Mouse (Mus musculus) lung, postnatal 0 days (tissue): ENCODE data around the gene Wdr90. TPM values are rescaled to one million over a fixed set of nuclear protein-coding genes. Genes with fewer than 3 reads are reported as not detected.
"Not testable (repeated sequence)": the region's sequence is repeated elsewhere in the genome, so short reads cannot be mapped to it uniquely, and the experiment has no call there.

ENCODE experiments used
- ATAC-seq: fragments of 200-750 bp; cut with Nextera tagmentation; 2 replicates; pipeline ENCODE4 v1.8.0; 2017; ENCODE audit warnings: moderate library complexity
- DNase-seq: peaks from one replicate; pipeline ENCODE4 v3.0.0-alpha.2; 2016; ENCODE audit warnings: low spot score
- H3K27ac ChIP-seq: fragments of 300-500 bp; sonication (generic); 2 replicates; pipeline ENCODE4 v1.5.1; 2014; ENCODE audit warnings: antibody characterized with exemption, mild to moderate bottlenecking, low read length, mixed read lengths
- H3K27me3 ChIP-seq: fragments of 300-500 bp; sonication (generic); replicated peaks from 2 replicates; pipeline ENCODE4 v1.6.1; 2014; ENCODE audit warnings: low read length, mixed read lengths; ENCODE audit not compliant: insufficient read depth
- H3K36me3 ChIP-seq: fragments of 300-500 bp; sonication (generic); 2 replicates; pipeline ENCODE4 v1.6.1; 2014; ENCODE audit warnings: low read length, mixed read lengths; ENCODE audit not compliant: insufficient read depth
- H3K4me1 ChIP-seq: fragments of 300-500 bp; sonication (generic); 2 replicates; pipeline ENCODE4 v1.6.1; 2014; ENCODE audit warnings: antibody characterized with exemption, low read depth, low read length, mixed read lengths; ENCODE audit not compliant: insufficient read depth
- H3K4me2 ChIP-seq: fragments of 300-500 bp; sonication (generic); replicated peaks from 2 replicates; pipeline ENCODE4 v1.6.1; 2014; ENCODE audit warnings: low read depth, mild to moderate bottlenecking, low read length, moderate library complexity, mixed read lengths
- H3K4me3 ChIP-seq: fragments of 300-500 bp; sonication (generic); 2 replicates; pipeline ENCODE4 v1.5.1; 2014; ENCODE audit warnings: low read depth, low read length
- H3K9ac ChIP-seq: fragments of 300-500 bp; sonication (generic); replicated peaks from 2 replicates; pipeline ENCODE4 v1.6.1; 2014; ENCODE audit warnings: low read depth, mild to moderate bottlenecking
- H3K9me3 ChIP-seq: fragments of 300-500 bp; sonication (generic); 2 replicates; pipeline ENCODE4 v1.6.1; 2016; ENCODE audit warnings: low read length, mixed read lengths
- CTCF ChIP-seq: IDR thresholded peaks from 2 replicates; pipeline ENCODE4 v1.5.1; 2016; ENCODE audit warnings: antibody characterized with exemption, mild to moderate bottlenecking
- EP300 ChIP-seq: IDR thresholded peaks from 2 replicates; pipeline ENCODE4 v1.6.1; 2016; ENCODE audit warnings: antibody characterized with exemption, mild to moderate bottlenecking, control low read depth
- WGBS: fragments of 180-500 bp; shearing (Covaris S2); extraction: QIAGEN DNeasy Blood & Tissue Kit; methylation state at CpG from one replicate; pipeline ENCODE4 v1.1.7; 2014; 5-methylcytosine and 5-hydroxymethylcytosine counted together
- polyA plus RNA-seq: library from polyadenylated mRNA; unstranded; fragments of >200 nt; fragmentation: Nextera tagmentation; extraction: Ambion mirVana; gene quantifications from 2 replicates; pipeline ENCODE4 v1.2.1, GENCODE M21; 2015

The Wdr90 gene
- polyA plus RNA-seq, 1 experiment from 2014 or later: 5.6 TPM

- DNase-seq: peak; percentile 88
- Histone ChIP-seq H3K9ac (peak within 1 kb of the TSS; percentile 48), H3K4me2 (peak within 1 kb of the TSS; percentile 81), H3K4me1 (peaks cover 6% of the 10 kb centered on the region; the same call in 1 of the 2 replicates), H3K4me3 (peak within 1 kb of the TSS; percentile 68), H3K27me3 (no peaks in the 10 kb centered on the region), H3K27ac (peak within 1 kb of the TSS; percentile 78), H3K36me3 (no peaks in the 10 kb centered on the region), H3K9me3 (no peaks in the 10 kb centered on the region)
- ATAC-seq: peak; percentile 80
- WGBS: 0% methylated on average over 25 of the region's 25 CpGs
- no peak for TF ChIP-seq EP300
- peak; percentile 46 for TF ChIP-seq CTCF
These were observed 13.4 kb upstream of the Wdr90 start, which contains the start of gene Mettl26 for GRCm38 (mm10) chr17:25874721-25875170. Gene Mettl26, plus strand, starts transcription at chr17:25875074.

GRCm38 (mm10) chr17:25874148-25874720 lies 12.9 kb upstream of the Wdr90 start:
- TF ChIP-seq EP300 (no peak), CTCF (no peak)
- peak overlapping the region; percentile 54 for H3K27ac ChIP-seq
- DNase-seq (no peak), ATAC-seq (no peak)
- peak overlapping the region; percentile 48 for H3K9ac ChIP-seq
- no peaks in the 10 kb centered on the region for H3K27me3 ChIP-seq
- peak overlapping the region; percentile 81 for H3K4me2 ChIP-seq
- H3K4me3 ChIP-seq: peak overlapping the region; percentile 68
- no peaks in the 10 kb centered on the region for H3K36me3 ChIP-seq
- peaks cover 6% of the 10 kb centered on the region; the same call in 1 of the 2 replicates for H3K4me1 ChIP-seq
- H3K9me3 ChIP-seq: no peaks in the 10 kb centered on the region
- 4% methylated on average over 14 of the region's 14 CpGs for whole genome bisulfite sequencing

GRCm38 (mm10) chr17:25873405-25874147 lies 12.3 kb upstream of the Wdr90 start:
- no peak for ATAC-seq
- DNase-seq: no peak
- no peak overlapping the region for H3K4me3 ChIP-seq
- no peak overlapping the region for H3K27ac ChIP-seq
- WGBS: 64% methylated on average over 11 of the region's 11 CpGs
- no peaks in the 10 kb centered on the region for H3K27me3 ChIP-seq
- no peak overlapping the region for H3K4me2 ChIP-seq
- H3K9me3 ChIP-seq: no peaks in the 10 kb centered on the region
- peaks cover 6% of the 10 kb centered on the region; the same call in 1 of the 2 replicates for H3K4me1 ChIP-seq
- no peak for TF ChIP-seq EP300
- TF ChIP-seq CTCF: no peak
- no peak overlapping the region for H3K9ac ChIP-seq
- no peaks in the 10 kb centered on the region for H3K36me3 ChIP-seq

GRCm38 (mm10) chr17:25872676-25873075 lies 11.4 kb upstream of the Wdr90 start:
- no peak overlapping the region for H3K4me2 ChIP-seq
- TF ChIP-seq EP300 (no peak), CTCF (no peak)
- peaks cover 6% of the 10 kb centered on the region; the same call in 1 of the 2 replicates for H3K4me1 ChIP-seq
- H3K4me3 ChIP-seq: no peak overlapping the region
- no peak overlapping the region for H3K27ac ChIP-seq
- WGBS: 71% methylated on average over 3 of the region's 3 CpGs
- no peaks in the 10 kb centered on the region for H3K27me3 ChIP-seq
- ATAC-seq: no peak
- H3K9me3 ChIP-seq: no peaks in the 10 kb centered on the region
- no peak for DNase-seq
- H3K9ac ChIP-seq: no peak overlapping the region
- no peaks in the 10 kb centered on the region for H3K36me3 ChIP-seq

GRCm38 (mm10) chr17:25871566-25871965 lies 10.3 kb upstream of the Wdr90 start:
- not testable (repeated sequence) for DNase-seq, H3K27ac ChIP-seq, H3K4me1 ChIP-seq, H3K9me3 ChIP-seq, ATAC-seq, H3K27me3 ChIP-seq, H3K36me3 ChIP-seq, H3K9ac ChIP-seq, H3K4me3 ChIP-seq, H3K4me2 ChIP-seq

- Histone ChIP-seq H3K36me3 (no peaks in the 10 kb centered on the region), H3K9ac (no peak overlapping the region), H3K4me3 (no peak overlapping the region), H3K4me2 (no peak overlapping the region), H3K27me3 (no peaks in the 10 kb centered on the region), H3K27ac (no peak overlapping the region), H3K4me1 (no peaks in the 10 kb centered on the region; the same call in 1 of the 2 replicates), H3K9me3 (no peaks in the 10 kb centered on the region)
- TF ChIP-seq EP300 (no peak), CTCF (no peak)
- ATAC-seq (no peak), DNase-seq (no peak)
- 81% methylated on average over 2 of the region's 2 CpGs for WGBS
These were observed 8.7 kb upstream of the Wdr90 start for GRCm38 (mm10) chr17:25869954-25870353.
